Mouse (Mus musculus): ENCODE measurements around the gene Neu1.

Neu1 gene

GRCm38 (mm10) chr17:34902895-34903294 is 28.2 kb upstream of the Neu1 start:
- DNase-seq (ENCODE audit: low read depth) = no peak

- no peak for DNase-seq (ENCODE audit: low read depth)
Observed at GRCm38 (mm10) chr17:34910982-34911381, 20.1 kb upstream of the Neu1 start.

GRCm38 (mm10) chr17:34911945-34912351 is 19.1 kb upstream of the Neu1 start:
- DNase-seq (ENCODE audit: low read depth) = peak; percentile 73

DNA sequence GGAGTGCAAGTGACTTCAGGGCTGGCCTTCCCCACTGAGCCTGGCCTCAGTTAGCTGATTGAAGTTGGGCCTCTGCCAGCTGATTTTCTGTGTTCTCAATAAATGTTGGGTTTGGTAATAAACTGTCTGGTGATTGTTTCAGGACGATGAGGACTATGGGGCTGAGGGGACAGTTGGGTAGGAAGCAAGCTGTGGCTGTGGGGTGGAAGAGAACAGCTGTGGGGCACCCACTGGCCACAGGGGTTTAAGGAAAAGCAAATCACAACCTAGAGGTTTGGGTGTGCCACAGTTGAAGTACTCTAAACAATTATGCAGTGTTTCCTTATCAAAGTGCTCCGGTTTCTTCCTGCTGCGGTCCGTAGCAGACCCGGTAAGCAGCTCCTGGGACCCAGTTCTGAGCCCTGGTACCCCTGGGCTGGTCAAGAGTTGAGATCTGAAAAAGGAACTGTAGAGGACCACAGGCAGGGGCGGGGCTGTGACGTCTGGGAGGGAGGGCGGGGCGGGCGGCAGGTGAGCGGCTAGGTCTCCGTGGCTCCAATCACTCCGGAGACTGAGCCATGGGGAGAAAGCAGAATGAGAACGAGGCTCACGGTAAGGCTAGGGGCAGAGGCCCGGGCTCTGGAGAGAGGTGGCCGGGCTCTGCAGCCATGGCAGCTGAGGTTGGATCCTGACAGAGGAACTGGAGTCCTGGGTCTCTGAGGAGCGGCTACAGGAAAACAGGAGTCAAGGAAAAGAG is 17.0 kb upstream of the Neu1 start, which contains the start of gene Slc44a4:
Slc44a4 (plus strand) TSS at position 537 of the 736 bp plus-strand sequence.
- DNase-seq (ENCODE audit: low read depth) = no peak

DNA sequence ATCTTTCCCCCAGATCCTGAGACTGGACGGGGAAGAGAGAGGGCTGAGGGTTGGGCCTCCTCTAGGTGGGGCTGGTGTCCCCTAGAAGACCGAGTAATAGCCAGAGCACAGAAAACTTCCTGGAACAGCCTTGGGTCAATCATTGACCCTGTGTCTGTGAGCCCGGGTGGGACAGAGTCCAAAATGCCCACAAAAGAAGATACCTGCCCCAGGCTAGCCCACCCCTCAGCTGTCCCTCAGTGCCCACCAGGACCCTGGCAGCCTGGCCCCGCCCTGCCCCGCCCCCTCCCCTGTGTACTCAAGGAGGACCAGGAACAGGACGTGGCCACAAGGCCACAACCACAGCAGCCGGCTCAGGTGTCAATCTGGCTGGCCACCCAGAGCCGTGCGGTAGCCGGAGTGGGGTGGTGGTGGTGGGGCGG is 15.6 kb upstream of the Neu1 start:
- no peak for DNase-seq (ENCODE audit: low read depth)

DNA sequence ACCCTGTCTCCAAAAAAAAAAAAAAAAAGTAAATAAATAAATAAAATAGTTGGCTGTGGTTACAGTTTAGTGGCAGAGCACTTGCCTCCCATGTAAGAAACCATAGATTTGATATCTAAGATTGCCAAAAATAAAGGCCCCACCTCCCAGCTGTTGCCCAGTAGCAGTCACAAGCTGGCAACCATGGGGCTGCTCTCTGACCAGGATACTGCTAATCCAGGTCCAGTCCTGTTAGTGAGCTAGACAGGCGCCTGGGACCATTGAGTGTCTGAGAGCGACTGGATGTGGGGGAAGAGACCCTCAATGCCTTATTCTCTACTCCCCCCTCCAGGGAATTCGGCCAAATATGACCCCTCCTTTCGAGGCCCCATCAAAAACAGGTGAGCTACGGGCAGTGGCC is 14.7 kb upstream of the Neu1 start:
- no peak for DNase-seq (ENCODE audit: low read depth)

GRCm38 (mm10) chr17:34917188-34917587 is 13.9 kb upstream of the Neu1 start:
- DNase-seq (ENCODE audit: low read depth) = no peak

GRCm38 (mm10) chr17:34922939-34923338 is 8.1 kb upstream of the Neu1 start:
- DNase-seq (ENCODE audit: low read depth) = no peak

GRCm38 (mm10) chr17:34924258-34924657 is 6.8 kb upstream of the Neu1 start:
- DNase-seq (ENCODE audit: low read depth) = no peak

DNA sequence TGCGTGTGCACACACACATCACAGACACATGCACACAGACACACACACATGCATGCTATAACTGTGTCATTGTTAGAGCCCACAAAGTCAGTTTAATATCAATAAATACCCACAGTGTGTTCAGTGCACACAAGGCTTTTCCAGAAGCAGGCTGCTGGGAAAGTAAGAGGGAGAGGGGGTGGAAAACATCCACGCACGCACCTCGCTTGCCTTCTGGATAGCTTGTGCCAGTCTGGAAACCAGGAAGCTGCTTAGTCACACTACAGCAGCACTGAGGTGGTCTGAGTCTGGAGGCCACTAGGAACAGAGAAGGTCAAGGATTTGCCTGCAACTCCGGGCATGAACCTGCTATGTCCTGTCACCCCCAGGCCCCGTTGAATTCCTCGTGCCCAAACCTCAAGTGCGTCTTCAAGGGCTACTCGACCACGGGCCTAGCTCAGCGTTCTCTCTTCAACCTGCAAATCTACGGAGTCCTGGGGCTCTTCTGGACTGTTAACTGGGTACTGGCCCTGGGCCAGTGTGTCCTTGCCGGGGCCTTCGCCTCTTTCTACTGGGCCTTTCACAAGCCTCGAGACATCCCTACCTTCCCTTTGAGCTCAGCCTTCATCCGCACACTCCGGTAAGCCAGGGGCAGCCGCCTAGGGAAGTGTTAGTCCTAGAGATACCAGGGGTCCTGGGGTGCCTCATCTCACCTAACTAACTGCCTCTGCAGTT is 3.6 kb upstream of the Neu1 start:
- no peak for DNase-seq (ENCODE audit: low read depth)

DNA sequence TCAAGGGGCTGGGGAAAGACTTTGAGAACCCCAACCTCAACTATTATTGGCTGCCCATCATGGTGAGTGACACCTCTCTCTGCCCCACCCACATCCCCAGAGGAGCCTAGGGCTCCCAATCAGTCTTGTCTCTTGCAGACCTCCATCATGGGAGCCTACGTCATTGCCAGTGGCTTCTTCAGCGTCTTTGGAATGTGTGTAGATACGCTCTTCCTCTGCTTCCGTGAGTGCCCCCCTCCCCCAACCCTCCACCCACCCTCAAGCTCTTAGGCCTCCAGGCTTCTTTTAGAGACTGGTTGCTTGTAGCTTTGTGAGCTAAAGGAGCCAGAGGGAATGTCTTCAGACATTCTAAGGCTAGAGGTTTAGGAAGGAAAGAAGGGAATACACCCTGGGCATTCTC is 2.2 kb upstream of the Neu1 start:
- DNase-seq (ENCODE audit: low read depth) = no peak

- no peak for DNase-seq (ENCODE audit: low read depth)
Observed at GRCm38 (mm10) chr17:34931735-34932098, 664 bp downstream of the Neu1 start.

- no peak for DNase-seq (ENCODE audit: low read depth)
Observed at GRCm38 (mm10) chr17:34932287-34932686, 1.2 kb downstream of the Neu1 start.

GRCm38 (mm10) chr17:34934031-34934430 is 3.0 kb downstream of the Neu1 start:
- DNase-seq (ENCODE audit: low read depth) = no peak

DNA sequence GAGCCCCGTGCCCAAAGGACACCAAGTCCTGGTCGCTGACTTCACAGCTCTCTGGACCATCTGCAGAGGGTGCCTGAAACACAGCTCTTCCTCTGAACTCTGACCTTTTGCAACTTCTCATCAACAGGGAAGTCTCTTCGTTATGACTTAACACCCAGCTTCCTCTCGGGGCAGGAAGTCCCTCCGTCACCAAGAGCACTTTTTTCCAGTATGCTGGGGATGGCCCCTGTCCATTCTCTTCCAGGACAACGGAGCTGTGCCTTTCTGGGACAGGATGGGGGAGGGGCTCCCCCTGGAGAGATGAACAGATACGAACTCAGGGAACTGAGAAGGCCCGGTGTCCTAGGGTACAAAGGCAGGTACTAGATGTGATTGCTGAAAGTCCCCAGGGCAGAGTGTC is 3.8 kb downstream of the Neu1 start:
- no peak for DNase-seq (ENCODE audit: low read depth)

DNA sequence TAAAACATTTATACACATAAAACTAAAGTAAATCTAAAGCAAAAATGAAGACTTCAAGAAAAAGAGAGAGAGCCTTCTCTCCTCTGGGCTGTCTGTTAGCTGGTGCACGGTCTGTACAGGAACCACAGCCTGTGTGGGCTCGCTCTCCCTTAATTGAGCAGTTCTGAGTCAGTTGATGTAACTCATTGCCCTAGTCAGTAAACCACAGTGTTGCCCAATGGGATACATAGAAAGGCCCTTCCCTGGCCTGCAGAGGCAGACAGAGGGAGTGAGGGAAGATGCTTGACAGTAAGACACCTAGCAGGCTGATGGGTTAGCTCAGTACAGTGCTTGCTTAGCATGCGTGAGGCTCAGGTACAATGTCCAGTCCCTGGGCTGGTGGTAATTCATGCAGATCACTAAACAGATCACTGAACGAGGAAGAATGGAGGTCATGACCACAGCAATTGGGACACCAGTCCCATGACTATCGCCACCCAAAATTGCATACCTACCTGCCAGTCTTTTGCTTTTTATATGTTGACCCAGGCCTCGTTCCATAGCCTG is 7.0 kb downstream of the Neu1 start:
- DNase-seq (ENCODE audit: low read depth) = no peak

- no peak for DNase-seq (ENCODE audit: low read depth)
Observed at GRCm38 (mm10) chr17:34941344-34942041, 10.4 kb downstream of the Neu1 start.

DNA sequence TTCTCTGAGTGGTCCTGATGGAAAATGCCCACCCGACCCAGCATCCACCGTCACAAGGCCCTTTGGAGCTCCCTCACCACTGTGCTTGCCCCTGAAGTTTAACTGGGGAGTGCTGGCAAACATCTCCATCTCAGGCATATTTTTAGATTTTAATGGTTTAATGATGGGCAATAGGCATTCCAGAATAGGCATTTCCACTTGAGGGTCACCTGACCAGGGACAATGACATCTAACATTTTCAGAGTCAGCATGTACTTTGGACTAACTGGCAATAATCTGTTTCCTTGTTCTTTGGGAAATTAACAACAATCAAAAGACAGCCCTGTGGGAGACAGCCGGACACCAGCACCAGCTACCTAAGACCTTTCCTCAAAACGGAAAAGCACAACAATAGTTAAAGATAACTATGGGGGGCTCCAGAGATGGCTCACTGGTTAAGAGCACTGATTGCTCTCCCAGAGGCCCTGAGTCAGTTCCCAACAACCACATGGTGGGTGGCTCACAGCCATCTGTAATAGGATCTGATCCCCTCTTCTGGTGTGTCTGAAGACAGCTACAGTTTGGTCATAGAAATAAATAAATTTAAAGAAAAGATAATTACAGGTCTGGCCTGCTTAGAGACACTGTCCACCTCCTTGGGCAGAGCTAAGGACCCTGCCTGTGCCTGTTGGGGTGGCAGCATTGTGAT is 12.2 kb downstream of the Neu1 start:
- no peak for DNase-seq (ENCODE audit: low read depth)

- no peak for DNase-seq (ENCODE audit: low read depth)
Observed at GRCm38 (mm10) chr17:34944362-34944761, 13.3 kb downstream of the Neu1 start.

DNA sequence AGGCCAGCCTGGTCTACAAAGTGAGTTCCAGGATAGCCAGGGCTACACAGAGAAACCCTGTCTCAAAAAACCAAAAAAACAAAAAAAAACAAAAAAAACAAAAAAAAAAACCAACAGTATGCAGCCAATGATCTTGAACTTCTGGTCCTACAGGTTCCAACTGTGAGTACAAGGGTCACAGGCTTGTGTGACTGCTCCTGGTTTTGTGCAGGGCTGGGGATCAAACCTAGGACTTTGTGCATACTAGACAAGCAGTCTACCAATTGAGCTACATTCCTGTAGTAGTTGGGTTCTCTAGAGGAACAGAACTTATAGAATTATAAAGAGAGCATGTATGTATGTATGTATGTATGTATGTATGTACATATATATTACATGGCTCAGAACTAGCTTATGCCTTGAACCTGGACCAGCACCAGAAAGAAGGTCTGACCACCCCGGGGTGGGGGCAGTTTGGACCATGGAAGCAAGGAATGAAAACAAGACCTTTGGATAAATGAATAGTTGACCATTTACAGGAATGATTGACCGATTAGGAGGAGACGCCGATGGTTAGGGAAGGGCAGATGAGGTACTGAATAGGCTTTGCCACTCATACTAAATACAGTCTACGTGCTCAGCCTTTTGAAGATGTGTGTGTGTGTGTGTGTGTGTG is 15.6 kb downstream of the Neu1 start:
- DNase-seq (ENCODE audit: low read depth) = no peak

- no peak for DNase-seq (ENCODE audit: low read depth)
Observed at GRCm38 (mm10) chr17:34947606-34948005, 16.6 kb downstream of the Neu1 start.
